Mouse (Mus musculus): Measurements from ENCODE around the gene Dnah1.

GRCm38 (mm10) chr14:31251626-31252025 is 72.1 kb downstream of the Dnah1 start:
- TF ChIP-seq POLR2A (IDR thresholded peaks at IDR 0.05; ENCODE audit: borderline replicate concordance, extremely low read depth, insufficient read depth, insufficient read length, poor library complexity, severe bottlenecking) (no peak), CTCF (IDR thresholded peaks at IDR 0.05; ENCODE audit: borderline replicate concordance, extremely low read depth, insufficient read depth, insufficient read length) (no peak)
